Mouse (Mus musculus) liver, adult 2 months (tissue): Measurements from ENCODE around the gene Ptpn11. TPM values are rescaled to one million over a fixed set of nuclear protein-coding genes. Genes with fewer than 3 reads are reported as not detected.

ENCODE experiments used
- DNase-seq: peaks from one replicate; pipeline ENCODE4 v3.0.0-alpha.2; 2011; ENCODE audit warnings: low read depth, low spot score; ENCODE audit errors: extremely low read depth
- H3K27ac ChIP-seq: fragments of 200-500 bp; replicated peaks from 2 replicates; pipeline ENCODE4 v1.5.1; 2012; ENCODE audit warnings: low read depth, mild to moderate bottlenecking, control low read depth, inconsistent platforms, low read length; ENCODE audit not compliant: insufficient read depth
- H3K27me3 ChIP-seq: fragments of 200-500 bp; 2 replicates; pipeline ENCODE4 v1.6.1; 2012; ENCODE audit warnings: mild to moderate bottlenecking, moderate library complexity, low read length, inconsistent platforms; ENCODE audit not compliant: control insufficient read depth, insufficient read depth
- H3K36me3 ChIP-seq: fragments of 200-500 bp; 2 replicates; pipeline ENCODE4 v1.6.1; 2012; ENCODE audit warnings: low read length, inconsistent platforms; ENCODE audit not compliant: control insufficient read depth, insufficient read depth
- H3K4me1 ChIP-seq: fragments of 200-500 bp; 2 replicates; pipeline ENCODE4 v1.6.1; 2011; ENCODE audit warnings: low read length; ENCODE audit not compliant: control insufficient read depth, insufficient read depth
- H3K4me3 ChIP-seq: fragments of 200-500 bp; 2 replicates; pipeline ENCODE4 v1.5.1; 2011; ENCODE audit warnings: low read depth, mild to moderate bottlenecking, control low read depth, low read length, moderate library complexity; ENCODE audit not compliant: insufficient read depth
- H3K79me2 ChIP-seq: fragments of 200-500 bp; 2 replicates; pipeline ENCODE4 v1.6.1; 2012; ENCODE audit warnings: inconsistent platforms, mild to moderate bottlenecking, low read length, moderate library complexity; ENCODE audit not compliant: control insufficient read depth, insufficient read depth
- H3K9ac ChIP-seq: fragments of 200-500 bp; 2 replicates; pipeline ENCODE4 v1.6.1; 2012; ENCODE audit warnings: low read depth, mild to moderate bottlenecking, control low read depth, inconsistent platforms, low read length
- CTCF ChIP-seq: fragments of 200-500 bp; IDR thresholded peaks from 2 replicates; pipeline ENCODE4 v1.5.1; 2011; ENCODE audit warnings: low read depth, low read length, control low read depth
- POLR2A ChIP-seq: fragments of 200-500 bp; IDR thresholded peaks from 2 replicates; pipeline ENCODE4 v1.6.1; 2011; ENCODE audit warnings: low read length, control low read depth; ENCODE audit not compliant: insufficient read depth; ENCODE audit errors: extremely low read depth
- WGBS: fragments of 180-500 bp; shearing (Covaris S2); methylation state at CpG from one replicate; pipeline ENCODE4 v1.1.7; 2018; 5-methylcytosine and 5-hydroxymethylcytosine counted together
- polyA plus RNA-seq: library from polyadenylated mRNA; depleted of rRNA; stranded (reverse); fragments of >200 nt; gene quantifications from 2 replicates; pipeline ENCODE4 v1.2.3, GENCODE M21; 2012
- total RNA-seq: library from RNA; depleted of rRNA; stranded (reverse); fragments of >200 nt; gene quantifications from 2 replicates; pipeline ENCODE4 v1.2.3, GENCODE M21; 2014

Gene Ptpn11
- total and polyA plus RNA-seq, 2 experiments: 15.6 to 23.1 TPM

DNA sequence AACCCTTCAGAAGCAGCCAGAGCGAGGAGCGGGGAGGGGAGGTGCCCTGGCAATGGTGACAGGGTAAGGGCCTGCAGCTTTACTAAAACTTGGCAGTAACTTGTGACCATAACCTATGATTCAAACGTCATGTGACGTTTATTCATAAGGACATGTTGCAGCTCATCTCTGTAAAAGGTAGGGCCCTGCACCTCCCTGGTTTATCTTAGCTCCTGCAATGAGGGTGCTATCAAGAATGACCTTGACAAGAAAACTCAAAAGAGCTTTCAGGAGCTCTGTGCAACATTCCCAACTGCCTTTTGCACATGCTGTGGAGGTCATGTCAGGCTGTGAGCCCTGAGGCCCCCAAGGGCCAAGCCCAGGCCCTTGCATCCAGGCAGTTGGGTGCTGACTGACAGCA, 35.1 kb downstream of the Ptpn11 start:
- H3K4me1 ChIP-seq: no peaks in the 10 kb centered on the region
- H3K79me2 ChIP-seq: no peaks in the 10 kb centered on the region
- no peaks in the 10 kb centered on the region for H3K27me3 ChIP-seq
- no peak overlapping the region for H3K4me3 ChIP-seq
- H3K27ac ChIP-seq: no peak overlapping the region
- 95% methylated on average over 4 of the region's 4 CpGs for WGBS
- TF ChIP-seq CTCF (no peak), POLR2A (no peak)
- peaks cover 23% of the 10 kb centered on the region for H3K36me3 ChIP-seq
- no peak for DNase-seq
- H3K9ac ChIP-seq: no peak overlapping the region

- H3K36me3 ChIP-seq: peaks cover 28% of the 10 kb centered on the region
- TF ChIP-seq POLR2A (no peak), CTCF (no peak)
- H3K9ac ChIP-seq: no peak overlapping the region
- no peak for DNase-seq
- H3K4me3 ChIP-seq: no peak overlapping the region
- H3K27ac ChIP-seq: no peak overlapping the region
- H3K79me2 ChIP-seq: no peaks in the 10 kb centered on the region
- H3K27me3 ChIP-seq: no peaks in the 10 kb centered on the region
- no peaks in the 10 kb centered on the region for H3K4me1 ChIP-seq
- WGBS: 90% methylated on average over 4 of the region's 4 CpGs
Measured at GRCm38 (mm10) chr5:121150684-121151083, 40.5 kb downstream of the Ptpn11 start.

- H3K4me1 ChIP-seq: no peaks in the 10 kb centered on the region
- TF ChIP-seq CTCF (no peak), POLR2A (no peak)
- WGBS: 59% methylated on average over 1 of the region's 1 CpGs
- no peak for DNase-seq
- H3K79me2 ChIP-seq: no peaks in the 10 kb centered on the region
- H3K36me3 ChIP-seq: peaks cover 22% of the 10 kb centered on the region
- no peaks in the 10 kb centered on the region for H3K27me3 ChIP-seq
- no peak overlapping the region for H3K9ac ChIP-seq
- H3K4me3 ChIP-seq: no peak overlapping the region
- H3K27ac ChIP-seq: no peak overlapping the region
Measured at GRCm38 (mm10) chr5:121149246-121149645, 42.0 kb downstream of the Ptpn11 start.

- Histone ChIP-seq H3K4me1 (no peaks in the 10 kb centered on the region), H3K36me3 (peaks cover 25% of the 10 kb centered on the region), H3K27me3 (no peaks in the 10 kb centered on the region), H3K9ac (no peak overlapping the region), H3K79me2 (no peaks in the 10 kb centered on the region), H3K27ac (no peak overlapping the region), H3K4me3 (no peak overlapping the region)
- no peak for TF ChIP-seq POLR2A
- no peak for TF ChIP-seq CTCF
- DNase-seq: no peak
- 82% methylated on average over 5 of the region's 5 CpGs for WGBS
Measured at GRCm38 (mm10) chr5:121146275-121146674, 44.9 kb downstream of the Ptpn11 start.

DNA sequence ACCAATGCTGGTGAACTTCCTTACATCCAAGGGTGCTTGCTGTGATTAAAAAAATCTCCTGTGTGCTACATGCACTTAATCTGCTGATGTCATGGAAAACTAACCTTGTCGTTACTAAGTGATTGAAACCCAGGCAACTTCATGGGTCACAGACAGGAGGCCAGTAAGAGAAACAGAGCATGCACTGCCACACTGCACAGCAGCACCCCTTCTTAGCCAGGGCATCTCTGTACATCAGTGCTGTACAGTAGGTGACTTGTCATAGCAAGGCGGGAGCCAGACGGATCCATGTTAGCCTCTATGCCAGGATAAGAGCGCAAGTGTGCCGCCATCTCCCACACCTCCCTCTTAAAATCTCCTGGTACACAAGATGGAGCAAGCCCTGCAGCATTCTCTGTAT, 45.6 kb downstream of the Ptpn11 start:
- no peak for DNase-seq
- TF ChIP-seq CTCF (no peak), POLR2A (no peak)
- Histone ChIP-seq H3K4me1 (no peaks in the 10 kb centered on the region), H3K36me3 (peaks cover 25% of the 10 kb centered on the region), H3K4me3 (no peak overlapping the region), H3K27me3 (no peaks in the 10 kb centered on the region), H3K9ac (no peak overlapping the region), H3K79me2 (no peaks in the 10 kb centered on the region), H3K27ac (no peak overlapping the region)
- 91% methylated on average over 5 of the region's 5 CpGs for WGBS

DNA sequence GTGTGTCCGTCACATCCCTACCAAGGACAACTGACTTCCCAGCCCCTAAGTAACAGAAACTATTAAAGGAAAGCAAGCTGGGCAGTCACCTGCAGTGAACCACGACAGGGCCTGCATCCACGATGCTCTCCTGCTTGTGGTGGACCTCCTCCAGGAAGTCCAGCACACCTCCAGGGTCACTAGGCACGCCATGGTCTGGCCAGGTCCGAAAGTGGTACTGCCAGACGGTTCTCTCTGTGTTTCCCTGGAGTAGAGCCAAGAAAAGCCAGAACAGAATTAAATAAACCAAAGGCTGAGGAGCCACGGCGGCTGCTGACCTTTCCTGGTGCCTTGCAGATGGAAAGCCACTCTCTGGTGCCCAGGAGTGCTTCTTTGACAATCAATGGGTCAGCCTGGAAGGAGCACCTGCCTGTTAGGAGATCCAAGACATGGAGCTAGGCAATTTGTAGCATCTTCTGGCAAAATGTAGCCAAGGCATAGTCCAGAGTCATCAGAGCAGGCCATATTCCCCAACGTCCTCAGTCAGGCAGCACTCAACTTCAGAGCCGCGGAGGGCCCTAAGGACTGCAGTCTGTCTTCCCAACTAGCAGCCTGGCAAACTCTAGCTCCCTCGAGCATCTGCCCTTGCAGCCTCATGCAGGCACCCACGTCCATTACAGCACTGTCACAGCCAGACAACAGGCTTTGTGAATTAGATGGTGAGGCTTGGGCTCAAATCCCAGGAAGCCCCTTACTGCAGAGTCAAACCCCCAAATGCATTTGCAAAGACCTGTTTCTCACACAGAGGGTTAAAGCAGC, 46.6 kb downstream of the Ptpn11 start:
- WGBS: 73% methylated on average over 13 of the region's 13 CpGs
- Histone ChIP-seq H3K4me3 (no peak overlapping the region), H3K36me3 (peaks cover 23% of the 10 kb centered on the region), H3K9ac (no peak overlapping the region), H3K27ac (no peak overlapping the region), H3K27me3 (no peaks in the 10 kb centered on the region), H3K79me2 (no peaks in the 10 kb centered on the region), H3K4me1 (no peaks in the 10 kb centered on the region)
- no peak for DNase-seq
- TF ChIP-seq POLR2A (no peak), CTCF (no peak)
